Mouse (Mus musculus) intestine, postnatal 0 days (tissue): Measurements from ENCODE around the gene Rab40b. TPM values are rescaled to one million over a fixed set of nuclear protein-coding genes. Genes with fewer than 3 reads are reported as not detected.

Experiments used
- ATAC-seq: fragments of 200-750 bp; cut with Nextera tagmentation; 2 replicates; pipeline ENCODE4 v1.8.0; 2017; ENCODE audit warnings: mild to moderate bottlenecking, moderate TSS enrichment, moderate library complexity
- H3K27ac ChIP-seq: fragments of 300-500 bp; sonication (generic); 2 replicates; pipeline ENCODE4 v1.5.1; 2014; ENCODE audit warnings: mild to moderate bottlenecking, low read depth, low read length, moderate library complexity
- H3K27me3 ChIP-seq: fragments of 300-500 bp; sonication (generic); replicated peaks from 2 replicates; pipeline ENCODE4 v1.6.1; 2014; ENCODE audit warnings: low read length, mixed read lengths; ENCODE audit not compliant: control insufficient read depth, insufficient read depth
- H3K36me3 ChIP-seq: fragments of 300-500 bp; sonication (generic); 2 replicates; pipeline ENCODE4 v1.6.1; 2014; ENCODE audit warnings: mild to moderate bottlenecking, moderate library complexity; ENCODE audit not compliant: control insufficient read depth, insufficient read depth
- H3K4me1 ChIP-seq: fragments of 300-500 bp; sonication (generic); replicated peaks from 2 replicates; pipeline ENCODE4 v1.6.1; 2014; ENCODE audit warnings: antibody characterized with exemption, low read length, mixed read lengths; ENCODE audit not compliant: control insufficient read depth, insufficient read depth
- H3K4me2 ChIP-seq: fragments of 300-500 bp; sonication (generic); replicated peaks from 2 replicates; pipeline ENCODE4 v1.6.1; 2014; ENCODE audit warnings: low read depth, mild to moderate bottlenecking, moderate library complexity
- H3K4me3 ChIP-seq: fragments of 300-500 bp; sonication (generic); 2 replicates; pipeline ENCODE4 v1.5.1; 2014; ENCODE audit warnings: low read depth, low read length
- H3K9ac ChIP-seq: fragments of 300-500 bp; sonication (generic); 2 replicates; pipeline ENCODE4 v1.6.1; 2014; ENCODE audit warnings: mild to moderate bottlenecking, low read depth, low read length
- H3K9me3 ChIP-seq: fragments of 300-500 bp; sonication (generic); 2 replicates; pipeline ENCODE4 v1.6.1; 2016; ENCODE audit warnings: mixed run types; ENCODE audit not compliant: control insufficient read depth
- CTCF ChIP-seq: sonication (generic); IDR thresholded peaks from 2 replicates; pipeline ENCODE4 v1.5.1; 2016; ENCODE audit warnings: low read depth, mild to moderate bottlenecking, control low read depth, antibody characterized with exemption, moderate library complexity
- WGBS: fragments of 180-500 bp; shearing (Covaris S2); extraction: QIAGEN DNeasy Blood & Tissue Kit; methylation state at CpG from one replicate; pipeline ENCODE4 v1.1.7; 2014; 5-methylcytosine and 5-hydroxymethylcytosine counted together
- polyA plus RNA-seq: library from polyadenylated mRNA; unstranded; fragments of >200 nt; fragmentation: Nextera tagmentation; extraction: Ambion mirVana; gene quantifications from 2 replicates; pipeline ENCODE4 v1.2.1, GENCODE M21; 2015

Gene Rab40b
- polyA plus RNA-seq, 1 experiment from 2014 or later, result 2.2 TPM

- no peaks in the 10 kb centered on the region for H3K36me3 ChIP-seq
- WGBS, result 2% methylated on average over 28 of the region's 28 CpGs
- ATAC-seq, result peak; percentile 99
Observed at GRCm38 (mm10) chr11:121420830-121421552, 32.9 kb upstream of the Rab40b start, which contains the start of gene Fn3krp. TSS of gene Fn3krp (plus strand) at chr11:121421401.

GRCm38 (mm10) chr11:121420379-121420778 lies 32.3 kb upstream of the Rab40b start:
- Histone ChIP-seq H3K4me3 (no peak overlapping the region), H3K27ac (no peak overlapping the region), H3K36me3 (no peaks in the 10 kb centered on the region), H3K9ac (no peak overlapping the region), H3K4me2 (no peak overlapping the region; the same call in 1 of the 2 replicates), H3K9me3 (no peaks in the 10 kb centered on the region), H3K27me3 (no peaks in the 10 kb centered on the region), H3K4me1 (no peaks in the 10 kb centered on the region; the same call in 1 of the 2 replicates)
- no peak for TF ChIP-seq CTCF
- no peak for ATAC-seq
- 60% methylated on average over 5 of the region's 5 CpGs for WGBS

More at GRCm38 (mm10) chr11:121420830-121421552, 32.9 kb upstream of the Rab40b start, which contains the start of gene Fn3krp:
- H3K4me2 ChIP-seq, result peak within 1 kb of the TSS; percentile 82
- H3K9me3 ChIP-seq, result no peaks in the 10 kb centered on the region
- 0 out of 2 replicates have a peak within 1 kb of the TSS, but pooled peaks have one; percentile 11 for H3K27ac ChIP-seq
- peak within 1 kb of the TSS; percentile 47 for H3K9ac ChIP-seq
- peak; percentile 52 for TF ChIP-seq CTCF
- H3K4me3 ChIP-seq, result peak within 1 kb of the TSS; percentile 70
- no peaks in the 10 kb centered on the region for H3K27me3 ChIP-seq
- H3K4me1 ChIP-seq, result no peaks in the 10 kb centered on the region; the same call in 1 of the 2 replicates

- Histone ChIP-seq H3K36me3 (no peaks in the 10 kb centered on the region), H3K9me3 (no peaks in the 10 kb centered on the region), H3K27ac (no peak overlapping the region), H3K4me2 (no peak overlapping the region), H3K4me3 (no peak overlapping the region), H3K27me3 (no peaks in the 10 kb centered on the region), H3K9ac (no peak overlapping the region), H3K4me1 (no peaks in the 10 kb centered on the region; the same call in 1 of the 2 replicates)
- TF ChIP-seq CTCF, result no peak
- ATAC-seq, result no peak
- WGBS, result 46% methylated on average over 2 of the region's 2 CpGs
Observed at GRCm38 (mm10) chr11:121418932-121419331, 30.9 kb upstream of the Rab40b start.

GRCm38 (mm10) chr11:121417971-121418370 lies 29.9 kb upstream of the Rab40b start:
- Histone ChIP-seq H3K36me3 (no peaks in the 10 kb centered on the region), H3K4me3 (no peak overlapping the region), H3K9ac (no peak overlapping the region), H3K4me1 (no peaks in the 10 kb centered on the region; the same call in 1 of the 2 replicates), H3K27me3 (no peaks in the 10 kb centered on the region), H3K27ac (no peak overlapping the region), H3K9me3 (no peaks in the 10 kb centered on the region), H3K4me2 (no peak overlapping the region)
- WGBS, result 84% methylated on average over 5 of the region's 5 CpGs
- TF ChIP-seq CTCF, result no peak
- no peak for ATAC-seq

GRCm38 (mm10) chr11:121415351-121415750 lies 27.3 kb upstream of the Rab40b start:
- no peak overlapping the region for H3K27ac ChIP-seq
- WGBS, result 55% methylated on average over 5 of the region's 5 CpGs
- H3K4me1 ChIP-seq, result no peaks in the 10 kb centered on the region
- H3K9me3 ChIP-seq, result no peaks in the 10 kb centered on the region
- H3K36me3 ChIP-seq, result no peaks in the 10 kb centered on the region
- no peak for TF ChIP-seq CTCF
- H3K9ac ChIP-seq, result no peak overlapping the region
- ATAC-seq, result no peak
- H3K4me3 ChIP-seq, result no peak overlapping the region
- H3K4me2 ChIP-seq, result no peak overlapping the region
- no peaks in the 10 kb centered on the region for H3K27me3 ChIP-seq

- no peak overlapping the region for H3K4me2 ChIP-seq
- H3K4me1 ChIP-seq, result no peaks in the 10 kb centered on the region
- TF ChIP-seq CTCF, result no peak
- H3K9ac ChIP-seq, result no peak overlapping the region
- H3K27me3 ChIP-seq, result no peaks in the 10 kb centered on the region
- ATAC-seq, result no peak
- H3K36me3 ChIP-seq, result no peaks in the 10 kb centered on the region
- no peak overlapping the region for H3K27ac ChIP-seq
- H3K9me3 ChIP-seq, result no peaks in the 10 kb centered on the region
- H3K4me3 ChIP-seq, result no peak overlapping the region
- WGBS, result 81% methylated on average over 5 of the region's 5 CpGs
Observed at GRCm38 (mm10) chr11:121414762-121415161, 26.7 kb upstream of the Rab40b start.
